Mouse (Mus musculus) adrenal gland, postnatal 4 days (tissue): ENCODE measurements at regions not wholly inside any gene's neighbourhood (a gene's known extent, or its start where the extent isn't known, plus 50 kb on each side); places are given as distances from the start of the nearest gene placed in this dataset.
A peak's percentile ranks its signal among the peaks of the same experiment; 100 is the strongest.

Source experiments
- DNase-seq, 2 experiments: peaks; one replicate each; pipeline ENCODE4 v3.0.0; 2021 to 2022; ENCODE audit warnings: low spot score in 2 of 2, mixed read lengths in 2 of 2

- no peak for DNase-seq
Measured at GRCm38 (mm10) chr13:10741391-10741790, 380.7 kb upstream of the Chrm3 start.

DNA sequence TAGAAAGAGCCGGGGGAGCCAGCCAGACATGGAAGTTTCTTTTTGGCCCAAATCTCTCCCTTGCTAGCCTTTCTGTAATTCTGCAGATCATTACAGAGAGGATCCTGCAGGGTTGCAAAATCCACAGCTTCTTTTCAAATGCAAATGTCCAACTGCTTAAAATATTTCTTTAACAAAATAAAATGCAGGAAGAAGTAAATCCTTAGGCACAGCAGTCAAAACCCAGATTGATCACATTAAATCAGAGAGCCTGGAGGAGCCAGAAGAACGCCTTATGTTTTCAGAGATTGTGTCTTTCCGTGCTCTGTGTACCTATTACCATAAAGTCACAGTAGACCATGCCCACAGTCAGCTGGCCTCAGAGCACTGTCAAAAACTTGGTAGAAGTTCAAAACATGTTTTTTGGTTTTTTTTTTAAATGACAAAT lies 365.1 kb upstream of the Chrm3 start:
- no peak for DNase-seq

DNA sequence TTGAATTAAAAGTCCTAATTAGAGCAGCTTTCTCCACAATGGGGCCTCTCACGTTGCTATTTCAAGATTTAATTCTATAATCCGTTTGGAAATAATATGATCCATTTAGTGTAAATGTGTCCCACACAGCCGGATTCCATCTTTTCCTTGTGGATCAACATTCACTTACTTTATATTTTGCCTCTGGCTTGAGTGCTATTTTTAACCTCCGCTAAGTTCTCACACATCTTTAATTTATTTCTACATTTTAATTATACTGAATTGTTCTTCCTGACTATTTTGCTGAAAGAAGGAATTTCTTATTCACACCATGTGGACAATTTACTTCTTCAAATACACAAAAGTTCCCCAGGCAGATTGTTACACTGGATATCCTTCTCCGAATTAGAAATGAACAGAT lies 364.7 kb upstream of the Chrm3 start:
- DNase-seq = no peak

GRCm38 (mm10) chr13:10720639-10721038 lies 360.0 kb upstream of the Chrm3 start:
- DNase-seq = no peak

- no peak for DNase-seq
Measured at GRCm38 (mm10) chr13:10711451-10711850, 350.8 kb upstream of the Chrm3 start.

- DNase-seq = no peak
Measured at GRCm38 (mm10) chr13:10710909-10711308, 350.3 kb upstream of the Chrm3 start.

- no peak for DNase-seq
Measured at GRCm38 (mm10) chr13:10697146-10697545, 336.5 kb upstream of the Chrm3 start.

- DNase-seq = peak; percentile 4 to 7
Measured at GRCm38 (mm10) chr13:10696181-10696977, 335.7 kb upstream of the Chrm3 start.

- no peak for DNase-seq
Measured at GRCm38 (mm10) chr13:10691307-10691706, 330.7 kb upstream of the Chrm3 start.

GRCm38 (mm10) chr13:10687379-10687778 lies 326.7 kb upstream of the Chrm3 start:
- DNase-seq = no peak

DNA sequence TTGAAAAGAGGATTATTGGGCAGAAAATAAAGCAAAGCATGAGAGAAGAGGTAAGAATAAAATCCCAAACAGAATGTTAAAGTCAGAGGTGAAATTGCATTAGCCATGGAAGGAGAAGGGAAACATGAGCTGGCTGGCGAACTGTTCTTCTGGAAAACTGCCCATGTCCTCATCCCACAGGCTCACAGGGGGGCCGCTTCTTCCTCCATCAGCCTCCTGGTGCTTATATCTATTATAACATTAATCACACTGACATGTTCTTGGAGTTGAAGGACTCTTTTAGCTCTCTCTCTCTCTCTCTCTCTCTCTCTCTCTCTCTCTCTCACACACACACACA lies 293.4 kb upstream of the Chrm3 start:
- DNase-seq = no peak

- no peak for DNase-seq
Measured at GRCm38 (mm10) chr13:10653376-10654085, 292.9 kb upstream of the Chrm3 start.

DNA sequence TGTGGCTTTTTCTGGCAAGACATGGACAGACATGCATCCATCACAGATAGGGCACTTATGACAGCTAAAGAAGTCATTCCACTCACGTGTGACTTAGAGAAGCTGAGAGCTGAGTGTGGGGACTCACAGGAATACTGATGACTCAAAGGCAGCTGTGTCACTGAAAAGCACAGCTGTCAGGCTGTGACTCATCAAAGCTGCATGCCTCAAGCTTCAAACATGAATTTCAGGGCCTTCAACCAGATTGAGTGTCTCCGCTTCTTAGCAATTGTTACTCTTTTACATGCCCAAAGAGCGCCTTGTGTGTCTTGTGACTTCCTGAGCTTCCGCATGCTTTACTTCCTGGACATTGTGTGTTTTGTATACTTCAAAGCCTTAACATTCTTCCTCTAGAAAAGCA lies 276.2 kb upstream of the Chrm3 start:
- DNase-seq = no peak

- DNase-seq = no peak
Measured at GRCm38 (mm10) chr13:10630467-10630866, 269.8 kb upstream of the Chrm3 start.

DNA sequence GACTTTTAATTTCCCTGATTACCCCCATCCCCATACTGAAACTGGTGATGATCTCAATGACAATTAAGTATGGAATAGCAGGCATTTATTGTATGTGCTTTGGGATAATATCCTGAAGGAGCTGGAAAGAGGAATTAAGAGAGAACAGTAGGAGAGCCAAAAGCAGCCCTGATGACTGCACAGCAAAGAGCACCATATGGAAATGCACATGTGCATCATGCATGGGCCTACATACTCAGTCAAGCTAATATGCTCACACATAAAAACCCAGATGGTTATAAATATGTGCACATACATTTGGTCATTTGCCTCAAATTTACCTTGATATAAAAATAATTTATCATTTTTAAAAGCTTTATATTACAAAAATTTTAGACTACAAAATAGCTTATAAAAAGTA lies 259.0 kb upstream of the Chrm3 start:
- no peak for DNase-seq

DNA sequence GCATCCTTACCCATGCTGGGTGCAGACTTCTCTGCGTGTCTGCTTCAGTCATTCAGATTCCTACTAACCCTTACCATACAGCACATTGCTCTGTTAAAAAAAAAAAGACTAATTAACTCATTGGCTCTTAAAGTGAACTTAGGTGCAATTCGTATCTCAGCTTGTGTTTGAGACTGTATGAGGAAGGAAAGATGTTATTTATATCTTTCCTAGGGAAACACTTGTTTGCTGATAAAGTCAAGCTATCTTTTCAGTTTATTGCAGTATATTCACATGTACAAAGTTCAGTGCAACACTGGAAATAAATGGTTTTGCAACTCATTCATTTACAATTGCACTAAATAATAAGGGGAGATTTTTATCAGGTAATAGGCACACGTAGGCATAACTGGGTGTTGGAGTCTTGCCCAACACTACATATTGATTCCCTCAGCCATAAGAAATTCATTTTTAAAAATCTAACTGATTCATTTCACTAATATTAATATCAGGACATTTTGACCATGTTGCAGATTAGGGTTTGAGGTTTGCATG lies 257.8 kb upstream of the Chrm3 start:
- DNase-seq = no peak

GRCm38 (mm10) chr13:10574951-10575350 lies 214.3 kb upstream of the Chrm3 start:
- DNase-seq = no peak

DNA sequence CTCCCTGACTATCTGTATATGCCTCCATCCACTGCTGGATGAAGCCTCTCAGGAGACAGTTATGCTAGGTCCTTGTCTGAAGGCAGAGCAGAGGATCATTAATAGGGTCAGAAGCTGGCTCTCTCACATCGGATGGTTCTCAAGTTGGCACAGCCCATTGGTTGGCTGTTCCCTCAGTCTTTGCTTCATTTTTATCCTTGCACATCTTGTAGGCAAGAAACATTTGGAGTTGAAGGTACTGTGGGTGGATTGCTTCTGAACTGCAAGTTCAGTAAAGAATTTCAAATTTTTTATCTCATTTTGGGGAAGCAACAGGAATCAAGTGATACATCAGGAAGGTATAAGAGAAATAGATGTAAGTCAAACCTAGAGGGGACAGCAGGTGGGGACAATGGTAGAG lies 206.2 kb upstream of the Chrm3 start:
- DNase-seq = no peak

GRCm38 (mm10) chr13:10557559-10557958 lies 196.9 kb upstream of the Chrm3 start:
- DNase-seq = no peak

DNA sequence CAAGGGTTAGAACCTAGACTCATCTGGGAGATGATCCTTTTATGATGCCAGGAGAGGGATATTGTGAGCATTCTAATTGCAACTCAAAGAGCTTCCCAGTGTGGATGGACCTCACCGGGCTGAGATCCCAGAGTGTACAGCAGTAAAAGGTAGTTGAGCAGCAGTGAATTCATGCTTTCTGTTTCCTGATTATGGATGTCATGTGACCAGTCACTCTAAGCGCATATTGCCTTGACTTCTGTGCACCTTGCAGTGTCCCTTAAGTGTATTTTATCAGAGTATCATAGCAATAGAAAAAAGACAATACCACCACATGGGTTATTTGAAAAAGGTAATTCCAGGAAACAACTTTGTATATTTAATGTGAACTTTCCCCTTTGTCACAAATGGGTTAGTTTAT lies 193.9 kb upstream of the Chrm3 start:
- no peak for DNase-seq

DNA sequence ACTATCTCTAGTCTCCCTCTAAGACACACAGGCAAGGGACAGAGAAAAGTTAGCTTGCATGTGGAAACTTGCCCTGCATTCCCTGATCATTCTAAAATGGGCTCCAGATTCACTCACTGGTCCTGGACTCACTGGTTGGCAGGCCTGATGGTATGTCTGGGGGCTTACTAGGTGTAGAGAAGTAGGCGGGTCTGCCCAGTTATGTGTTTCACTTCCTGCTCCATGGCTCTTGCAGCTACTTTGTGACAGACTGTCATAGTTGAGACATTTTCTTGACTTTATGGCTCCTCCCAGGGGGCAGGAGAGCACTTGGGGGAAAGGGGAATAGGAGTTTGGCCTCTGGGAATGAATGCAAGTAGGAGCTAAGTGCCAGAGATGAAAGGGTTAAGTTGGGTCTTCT lies 182.1 kb upstream of the Chrm3 start:
- DNase-seq = no peak

DNA sequence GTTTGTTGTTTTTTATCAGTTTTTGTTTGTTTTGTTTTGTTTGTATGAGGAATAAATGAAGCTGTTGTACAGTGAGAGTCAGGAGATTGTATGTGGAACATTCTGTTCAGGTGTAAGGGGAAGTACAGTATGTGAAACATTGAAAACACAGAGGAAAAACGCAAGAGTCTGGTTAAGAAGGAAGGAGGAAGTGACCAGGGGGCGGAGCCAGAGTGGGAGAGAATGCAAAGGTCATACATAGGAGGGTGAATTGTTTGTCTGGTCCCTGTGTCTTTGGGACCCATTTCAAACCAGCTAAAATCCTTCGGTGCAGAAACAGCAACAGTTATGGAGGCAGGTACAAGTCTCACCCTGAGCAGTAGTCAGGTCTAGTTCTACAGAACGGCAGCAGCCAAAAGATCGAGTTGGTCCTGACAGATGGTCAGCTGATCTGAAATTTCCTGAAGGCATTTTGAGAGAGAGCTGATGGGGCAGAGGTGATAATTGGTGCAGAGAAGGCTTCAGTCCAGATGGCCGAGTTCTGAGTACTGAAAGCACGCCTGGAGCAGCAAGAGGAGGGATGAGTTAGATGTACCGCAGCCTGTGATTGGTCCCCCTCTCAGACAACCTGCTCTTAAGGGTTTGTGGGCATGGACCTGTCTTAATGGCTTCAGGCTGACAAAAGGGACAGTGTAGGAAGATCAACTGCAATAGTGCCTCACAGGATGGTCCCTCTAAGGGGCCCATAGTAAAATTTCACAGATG lies 179.7 kb upstream of the Chrm3 start:
- DNase-seq = no peak
